Mouse (Mus musculus): ENCODE measurements around the gene Clasp1. TPM values are rescaled to one million over a fixed set of nuclear protein-coding genes. Genes with fewer than 3 reads are reported as not detected.
A peak's percentile ranks its signal among the peaks of the same experiment; 100 is the strongest.

The Clasp1 gene
- total RNA-seq, 2 experiments from 2014 or later, result 112 to 118 TPM

GRCm38 (mm10) chr1:118389454-118390265 lies 802 bp downstream of the Clasp1 start:
- peak; percentile 28 to 49 for DNase-seq (ENCODE audit: extremely low spot score in 1 of 2, low spot score in 2 of 2)
- intact Hi-C loops (cut with DNase I), result loop anchor here (1.0 to 2.0 kb wide), 3 partner anchors 70 to 92 kb away; partner anchors contain the start of gene Tsn
- peak overlapping the region; percentile 94 for H3K27ac ChIP-seq
- peak overlapping the region; percentile 96 for H3K4me3 ChIP-seq
- TF ChIP-seq CTCF (IDR thresholded peaks at IDR 0.05), result no peak

GRCm38 (mm10) chr1:118390266-118390660 lies 1.4 kb downstream of the Clasp1 start:
- Histone ChIP-seq H3K27ac (peak overlapping the region; percentile 94), H3K4me3 (peak overlapping the region; percentile 96)
- intact Hi-C loops (cut with DNase I), result no loop called here
- TF ChIP-seq CTCF (IDR thresholded peaks at IDR 0.05), result no peak
- peak in 1 of 2 experiments; percentile 12 for DNase-seq (ENCODE audit: extremely low spot score in 1 of 2, low spot score in 2 of 2)

- peak overlapping the region; percentile 96; the same call in 1 of the 2 replicates for H3K4me3 ChIP-seq
- TF ChIP-seq CTCF (IDR thresholded peaks at IDR 0.05), result no peak
- intact Hi-C loops (cut with DNase I), result no loop called here
- no peak for DNase-seq (ENCODE audit: extremely low spot score in 1 of 2, low spot score in 2 of 2)
- H3K27ac ChIP-seq, result no peak overlapping the region
These were observed 2.1 kb downstream of the Clasp1 start for GRCm38 (mm10) chr1:118390871-118391387.

GRCm38 (mm10) chr1:118392246-118392645 lies 3.4 kb downstream of the Clasp1 start:
- no peak overlapping the region for H3K4me3 ChIP-seq
- no peak for DNase-seq (ENCODE audit: extremely low spot score in 1 of 2, low spot score in 2 of 2)
- H3K27ac ChIP-seq, result no peak overlapping the region
- TF ChIP-seq CTCF (IDR thresholded peaks at IDR 0.05), result no peak
- intact Hi-C loops (cut with DNase I), result no loop called here

- Histone ChIP-seq H3K4me3 (no peak overlapping the region), H3K27ac (no peak overlapping the region)
- intact Hi-C loops (cut with DNase I), result no loop called here
- DNase-seq (ENCODE audit: extremely low spot score in 1 of 2, low spot score in 2 of 2), result no peak
- no peak for TF ChIP-seq CTCF (IDR thresholded peaks at IDR 0.05)
These were observed 5.1 kb downstream of the Clasp1 start for GRCm38 (mm10) chr1:118393916-118394315.

- Histone ChIP-seq H3K4me3 (no peak overlapping the region), H3K27ac (no peak overlapping the region)
- DNase-seq (ENCODE audit: extremely low spot score in 1 of 2, low spot score in 2 of 2), result no peak
- no peak for TF ChIP-seq CTCF (IDR thresholded peaks at IDR 0.05)
- intact Hi-C loops (cut with DNase I), result no loop called here
These were observed 9.0 kb downstream of the Clasp1 start for GRCm38 (mm10) chr1:118397866-118398265.

- TF ChIP-seq CTCF (IDR thresholded peaks at IDR 0.05), result no peak
- no peak for DNase-seq (ENCODE audit: extremely low spot score in 1 of 2, low spot score in 2 of 2)
- H3K4me3 ChIP-seq, result no peak overlapping the region
- intact Hi-C loops (cut with DNase I), result no loop called here
- no peak overlapping the region for H3K27ac ChIP-seq
These were observed 9.7 kb downstream of the Clasp1 start for GRCm38 (mm10) chr1:118398567-118398966.

- H3K4me3 ChIP-seq, result no peak overlapping the region
- H3K27ac ChIP-seq, result no peak overlapping the region
- TF ChIP-seq CTCF (IDR thresholded peaks at IDR 0.05), result no peak
- intact Hi-C loops (cut with DNase I), result no loop called here
- no peak for DNase-seq (ENCODE audit: extremely low spot score in 1 of 2, low spot score in 2 of 2)
These were observed 10.9 kb downstream of the Clasp1 start for GRCm38 (mm10) chr1:118399625-118400310.

- H3K27ac ChIP-seq, result no peak overlapping the region
- no peak overlapping the region for H3K4me3 ChIP-seq
- no peak for DNase-seq (ENCODE audit: extremely low spot score in 1 of 2, low spot score in 2 of 2)
- no peak for TF ChIP-seq CTCF (IDR thresholded peaks at IDR 0.05)
- intact Hi-C loops (cut with DNase I), result no loop called here
These were observed 13.1 kb downstream of the Clasp1 start for GRCm38 (mm10) chr1:118401991-118402390.

GRCm38 (mm10) chr1:118402556-118402955 lies 13.7 kb downstream of the Clasp1 start:
- TF ChIP-seq CTCF (IDR thresholded peaks at IDR 0.05), result no peak
- no peak for DNase-seq (ENCODE audit: extremely low spot score in 1 of 2, low spot score in 2 of 2)
- intact Hi-C loops (cut with DNase I), result no loop called here
- no peak overlapping the region for H3K27ac ChIP-seq
- H3K4me3 ChIP-seq, result no peak overlapping the region

GRCm38 (mm10) chr1:118402966-118403365 lies 14.1 kb downstream of the Clasp1 start:
- no peak for DNase-seq (ENCODE audit: extremely low spot score in 1 of 2, low spot score in 2 of 2)
- TF ChIP-seq CTCF (IDR thresholded peaks at IDR 0.05), result no peak
- Histone ChIP-seq H3K27ac (no peak overlapping the region), H3K4me3 (no peak overlapping the region)
- intact Hi-C loops (cut with DNase I), result no loop called here

GRCm38 (mm10) chr1:118403440-118403839 lies 14.6 kb downstream of the Clasp1 start:
- H3K4me3 ChIP-seq, result no peak overlapping the region
- no peak overlapping the region for H3K27ac ChIP-seq
- intact Hi-C loops (cut with DNase I), result no loop called here
- no peak for DNase-seq (ENCODE audit: extremely low spot score in 1 of 2, low spot score in 2 of 2)
- TF ChIP-seq CTCF (IDR thresholded peaks at IDR 0.05), result no peak

Data from left cerebral cortex, adult 2 months (tissue).